Mouse (Mus musculus): Measurements from ENCODE around the gene Sptan1.
A peak's percentile ranks its signal among the peaks of the same experiment; 100 is the strongest.
"Not testable (repeated sequence)": the region's sequence is repeated elsewhere in the genome, so short reads cannot be mapped to it uniquely, and the experiment has no call there.

Sptan1 gene

DNA sequence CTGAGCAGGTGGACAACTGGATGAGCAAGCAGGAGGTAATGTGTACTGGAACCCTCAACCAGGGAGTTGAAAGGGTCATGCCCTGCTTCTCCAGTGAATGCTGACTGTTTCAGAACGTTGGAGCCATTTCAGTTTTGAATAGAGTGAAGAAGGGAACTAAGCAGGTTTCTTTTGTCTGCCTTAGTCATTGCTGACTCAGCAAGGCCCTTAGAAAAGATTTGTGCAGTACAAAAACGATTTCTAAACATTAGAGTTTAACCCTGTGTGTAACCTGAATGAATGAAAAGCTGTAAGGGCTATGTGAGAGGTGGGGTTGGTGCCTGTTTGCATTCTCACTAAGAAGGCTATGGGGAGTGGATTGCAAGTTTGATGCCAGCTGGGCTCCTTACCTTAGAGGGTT lies 26.6 kb downstream of the Sptan1 start:
- DNase-seq (ENCODE audit: low read depth, low spot score) = no peak

GRCm38 (mm10) chr2:30009101-30009500 lies 43.7 kb downstream of the Sptan1 start:
- DNase-seq (ENCODE audit: low read depth, low spot score) = no peak

DNA sequence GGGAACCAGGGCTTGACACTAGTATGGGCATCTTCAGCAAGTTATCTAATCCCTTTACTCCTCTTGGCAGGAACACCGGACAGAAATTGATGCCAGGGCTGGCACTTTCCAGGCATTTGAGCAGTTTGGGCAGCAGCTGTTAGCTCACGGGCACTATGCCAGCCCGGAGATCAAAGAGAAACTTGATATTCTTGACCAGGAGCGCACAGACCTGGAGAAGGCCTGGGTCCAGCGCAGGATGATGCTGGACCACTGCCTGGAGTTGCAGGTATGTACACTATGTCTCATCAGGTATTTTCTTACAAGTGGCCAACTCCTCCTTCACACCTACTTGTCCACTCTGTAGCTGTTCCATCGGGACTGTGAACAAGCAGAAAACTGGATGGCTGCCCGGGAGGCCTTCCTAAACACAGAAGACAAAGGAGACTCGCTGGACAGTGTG lies 45.5 kb downstream of the Sptan1 start:
- no peak for DNase-seq (ENCODE audit: low read depth, low spot score)

DNA sequence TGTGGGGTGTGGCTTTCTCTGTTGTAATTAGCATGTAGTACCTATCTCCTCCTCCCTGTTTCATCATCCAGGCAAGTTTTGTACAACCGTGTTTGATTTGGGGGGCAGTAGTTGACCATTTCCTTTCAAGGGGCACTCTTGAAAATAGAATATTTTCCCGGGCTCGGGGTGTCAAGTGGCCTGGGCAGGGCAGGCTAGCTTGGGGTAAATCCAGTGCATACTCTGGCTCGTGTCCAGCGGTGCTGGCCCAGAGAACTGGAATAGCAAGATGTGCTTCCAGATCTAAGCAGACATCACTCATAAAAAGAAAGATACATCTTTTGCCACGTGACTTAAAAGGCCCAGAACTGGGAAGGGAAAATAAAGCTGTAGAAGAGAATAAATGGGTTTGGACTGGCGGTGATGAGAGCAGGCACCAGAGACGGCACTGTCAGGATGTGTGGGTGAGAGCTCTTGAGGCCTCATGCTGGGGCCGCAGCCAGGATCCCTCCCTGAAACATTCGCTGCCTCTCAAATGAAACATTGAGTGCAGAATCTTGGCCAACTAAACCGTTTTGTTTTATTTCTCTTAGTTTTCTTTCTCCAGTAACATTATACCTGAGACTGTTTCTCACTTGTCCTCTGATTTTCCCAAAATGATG lies 49.1 kb downstream of the Sptan1 start:
- no peak for DNase-seq (ENCODE audit: low read depth, low spot score)

DNA sequence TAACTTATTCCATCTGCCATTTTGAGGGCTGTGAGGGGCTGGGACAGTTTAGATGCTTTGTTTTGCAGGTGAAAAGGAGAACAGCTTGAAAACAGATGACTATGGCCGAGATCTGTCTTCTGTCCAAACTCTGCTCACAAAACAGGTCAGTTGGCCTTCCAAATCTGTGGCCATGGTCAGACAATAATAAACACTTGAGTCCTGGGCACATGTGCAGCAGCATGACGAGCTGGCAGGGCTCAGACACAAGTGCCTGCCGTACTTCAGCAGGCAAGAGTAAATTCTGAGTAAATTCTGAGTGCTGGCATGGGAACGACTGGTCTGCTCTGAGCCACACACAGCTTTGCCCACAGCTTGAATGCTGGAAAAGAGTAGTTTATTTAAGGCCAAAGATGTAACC lies 60.1 kb downstream of the Sptan1 start:
- DNase-seq (ENCODE audit: low read depth, low spot score) = no peak

- no peak for DNase-seq (ENCODE audit: low read depth, low spot score)
These were observed 61.6 kb downstream of the Sptan1 start for GRCm38 (mm10) chr2:30026997-30027396.

- DNase-seq (ENCODE audit: low read depth, low spot score) = no peak
These were observed 67.0 kb downstream of the Sptan1 start for GRCm38 (mm10) chr2:30032244-30032846.

- no peak for DNase-seq (ENCODE audit: low read depth, low spot score)
These were observed 67.6 kb downstream of the Sptan1 start for GRCm38 (mm10) chr2:30032957-30033356.

DNA sequence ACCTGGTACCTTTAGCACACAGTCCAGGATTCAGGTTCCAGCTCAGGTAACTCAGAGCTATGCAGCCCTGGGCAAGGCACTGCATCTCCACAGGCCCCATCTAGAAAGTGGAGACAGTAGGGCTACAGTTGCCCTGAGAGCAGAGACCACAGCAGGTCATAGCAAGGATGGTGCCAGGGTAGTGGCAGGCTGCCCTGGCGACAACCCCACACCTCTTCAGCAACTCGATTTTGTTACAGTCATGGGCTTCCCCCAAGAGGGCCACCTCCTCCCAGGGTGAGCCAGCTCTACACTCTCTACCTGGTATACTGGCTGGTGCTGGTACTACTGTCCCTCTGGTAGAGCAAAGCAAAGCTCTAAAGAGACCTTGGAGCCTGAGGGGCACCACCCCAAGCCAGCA lies 72.4 kb downstream of the Sptan1 start:
- DNase-seq (ENCODE audit: low read depth, low spot score) = no peak

- no peak for DNase-seq (ENCODE audit: low read depth, low spot score)
These were observed 73.0 kb downstream of the Sptan1 start for GRCm38 (mm10) chr2:30038370-30038769.

- DNase-seq (ENCODE audit: low read depth, low spot score) = no peak
These were observed 74.3 kb downstream of the Sptan1 start for GRCm38 (mm10) chr2:30039687-30040086.

GRCm38 (mm10) chr2:30042445-30042844 lies 77.1 kb downstream of the Sptan1 start:
- no peak for DNase-seq (ENCODE audit: low read depth, low spot score)

DNA sequence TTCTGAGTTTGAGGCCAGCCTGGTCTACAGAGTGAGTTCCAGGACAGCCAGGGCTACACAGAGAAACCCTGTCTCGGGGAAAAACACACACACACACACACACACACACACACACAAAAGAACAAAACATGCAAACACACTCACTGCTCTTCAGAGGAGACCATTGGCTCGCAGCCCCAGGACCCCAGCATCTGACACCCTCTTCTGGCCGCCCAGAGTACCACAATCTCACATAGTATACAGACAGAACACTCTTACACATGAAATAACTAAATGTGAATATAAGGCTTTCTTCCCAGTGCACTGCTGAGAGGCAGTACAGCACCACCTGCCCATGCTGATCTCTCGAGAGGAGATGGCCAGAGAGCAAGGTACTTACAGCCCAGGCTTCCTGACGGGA lies 79.2 kb downstream of the Sptan1 start:
- DNase-seq (ENCODE audit: low read depth, low spot score) = no peak

DNA sequence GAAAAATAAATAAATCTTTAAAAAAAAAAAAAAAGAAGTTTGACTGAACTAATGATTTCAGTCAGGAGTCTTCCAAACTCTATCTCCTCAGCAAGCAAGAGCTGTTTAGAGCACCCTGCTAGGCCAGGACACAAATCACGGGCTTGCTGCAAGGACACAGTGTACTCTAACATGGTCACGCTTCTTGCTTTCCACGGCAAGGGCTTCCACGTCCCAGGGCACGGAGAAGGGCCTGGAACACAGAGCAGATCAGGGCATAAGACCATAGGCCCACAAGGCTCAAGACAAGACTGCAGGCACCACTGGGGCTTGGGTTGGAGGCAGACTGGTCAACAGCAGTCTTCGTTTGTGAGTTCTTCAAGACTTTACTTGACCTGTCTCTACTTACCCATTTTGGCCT lies 81.8 kb downstream of the Sptan1 start:
- no peak for DNase-seq (ENCODE audit: low read depth, low spot score)

DNA sequence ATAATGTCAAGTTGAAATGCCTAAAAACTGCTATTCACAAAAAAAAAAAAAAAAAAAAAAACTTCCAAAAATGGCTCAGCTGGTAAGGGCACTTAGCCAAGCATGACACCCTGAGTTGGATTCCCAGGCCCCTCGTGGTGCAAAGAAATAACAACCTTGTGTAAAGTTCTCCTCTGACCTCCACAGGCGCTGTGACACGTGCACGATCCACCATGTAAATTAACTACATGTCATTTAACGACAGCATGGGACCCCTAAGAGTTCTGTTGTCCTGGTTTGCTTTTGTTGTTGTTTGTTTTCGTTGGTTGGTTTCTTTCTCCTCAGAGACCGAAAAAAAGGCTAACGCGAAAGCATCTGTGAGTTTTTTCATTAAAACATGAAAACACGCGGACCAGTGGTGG lies 82.7 kb downstream of the Sptan1 start:
- no peak for DNase-seq (ENCODE audit: low read depth, low spot score)

GRCm38 (mm10) chr2:30048699-30049388 lies 83.5 kb downstream of the Sptan1 start, which contains the start of gene Wdr34:
TSS of gene Wdr34 (minus strand) at chr2:30048881.
- DNase-seq (ENCODE audit: low read depth, low spot score) = peak; percentile 96

- no peak for DNase-seq (ENCODE audit: low read depth, low spot score)
These were observed 84.5 kb downstream of the Sptan1 start for GRCm38 (mm10) chr2:30049831-30050230.

- DNase-seq (ENCODE audit: low read depth, low spot score) = no peak
These were observed 86.8 kb downstream of the Sptan1 start for GRCm38 (mm10) chr2:30051992-30052761.

GRCm38 (mm10) chr2:30055310-30055709 lies 90.0 kb downstream of the Sptan1 start:
- DNase-seq (ENCODE audit: low read depth, low spot score) = not testable (repeated sequence)

GRCm38 (mm10) chr2:30056736-30057135 lies 91.4 kb downstream of the Sptan1 start:
- DNase-seq (ENCODE audit: low read depth, low spot score) = no peak

GRCm38 (mm10) chr2:30057223-30057904 lies 92.0 kb downstream of the Sptan1 start, which contains the start of gene Set:
TSS of gene Set (plus strand) at chr2:30057378.
- no peak for DNase-seq (ENCODE audit: low read depth, low spot score)

Data from retina, adult 2 months (tissue).